Mouse (Mus musculus): ENCODE data around the gene Cpz.

Gene Cpz

GRCm38 (mm10) chr5:35510589-35510988, 14.9 kb downstream of the Cpz start:
- H3K4me1 ChIP-seq (replicated peaks; ENCODE audit: low read depth, low read length) = peaks cover 3% of the 10 kb centered on the region
- H3K4me3 ChIP-seq (replicated peaks; ENCODE audit: low read length) = no peak overlapping the region
- H3K27me3 ChIP-seq (ENCODE audit: insufficient read depth, low read length) = peaks cover 22% of the 10 kb centered on the region
- no peaks in the 10 kb centered on the region for H3K9me3 ChIP-seq (ENCODE audit: low read length)
- no peaks in the 10 kb centered on the region for H3K36me3 ChIP-seq (ENCODE audit: insufficient read depth, low read length)
- TF ChIP-seq CTCF (conservative IDR thresholded peaks at IDR 0.05; ENCODE audit: low read length) (peak; percentile 64), POU5F1 (IDR thresholded peaks at IDR 0.05; ENCODE audit: borderline replicate concordance, low read length) (no peak)

- Histone ChIP-seq H3K9me3 (ENCODE audit: low read length) (no peaks in the 10 kb centered on the region), H3K4me1 (replicated peaks; ENCODE audit: low read depth, low read length) (peaks cover 6% of the 10 kb centered on the region), H3K36me3 (ENCODE audit: insufficient read depth, low read length) (no peaks in the 10 kb centered on the region), H3K4me3 (replicated peaks; ENCODE audit: low read length) (no peak overlapping the region), H3K27me3 (ENCODE audit: insufficient read depth, low read length) (peaks cover 18% of the 10 kb centered on the region)
- TF ChIP-seq POU5F1 (IDR thresholded peaks at IDR 0.05; ENCODE audit: borderline replicate concordance, low read length) (no peak), CTCF (conservative IDR thresholded peaks at IDR 0.05; ENCODE audit: low read length) (no peak), NANOG (IDR thresholded peaks at IDR 0.05; ENCODE audit: borderline replicate concordance, low read length) (no peak)
These were observed 20.5 kb downstream of the Cpz start for GRCm38 (mm10) chr5:35505016-35505415.

- no peaks in the 10 kb centered on the region for H3K9me3 ChIP-seq (ENCODE audit: low read length)
- H3K4me1 ChIP-seq (replicated peaks; ENCODE audit: low read depth, low read length) = no peaks in the 10 kb centered on the region
- no peaks in the 10 kb centered on the region for H3K36me3 ChIP-seq (ENCODE audit: insufficient read depth, low read length)
- peaks cover 22% of the 10 kb centered on the region for H3K27me3 ChIP-seq (ENCODE audit: insufficient read depth, low read length)
- H3K4me3 ChIP-seq (replicated peaks; ENCODE audit: low read length) = no peak overlapping the region
- no peak for TF ChIP-seq NANOG (IDR thresholded peaks at IDR 0.05; ENCODE audit: borderline replicate concordance, low read length)
- TF ChIP-seq POU5F1 (IDR thresholded peaks at IDR 0.05; ENCODE audit: borderline replicate concordance, low read length) = no peak
- TF ChIP-seq CTCF (conservative IDR thresholded peaks at IDR 0.05; ENCODE audit: low read length) = no peak
These were observed 28.2 kb downstream of the Cpz start for GRCm38 (mm10) chr5:35497344-35497743.

- H3K4me1 ChIP-seq (replicated peaks; ENCODE audit: low read depth, low read length) = no peaks in the 10 kb centered on the region
- H3K4me3 ChIP-seq (replicated peaks; ENCODE audit: low read length) = no peak overlapping the region
- TF ChIP-seq NANOG (IDR thresholded peaks at IDR 0.05; ENCODE audit: borderline replicate concordance, low read length) (no peak), POU5F1 (IDR thresholded peaks at IDR 0.05; ENCODE audit: borderline replicate concordance, low read length) (no peak), CTCF (conservative IDR thresholded peaks at IDR 0.05; ENCODE audit: low read length) (no peak)
- no peaks in the 10 kb centered on the region for H3K9me3 ChIP-seq (ENCODE audit: low read length)
- no peaks in the 10 kb centered on the region for H3K36me3 ChIP-seq (ENCODE audit: insufficient read depth, low read length)
- H3K27me3 ChIP-seq (ENCODE audit: insufficient read depth, low read length) = peaks cover 22% of the 10 kb centered on the region
These were observed 29.5 kb downstream of the Cpz start for GRCm38 (mm10) chr5:35495989-35496388.

- Histone ChIP-seq H3K9me3 (ENCODE audit: low read length) (no peaks in the 10 kb centered on the region), H3K4me3 (replicated peaks; ENCODE audit: low read length) (no peak overlapping the region), H3K36me3 (ENCODE audit: insufficient read depth, low read length) (no peaks in the 10 kb centered on the region), H3K27me3 (ENCODE audit: insufficient read depth, low read length) (peaks cover 19% of the 10 kb centered on the region), H3K4me1 (replicated peaks; ENCODE audit: low read depth, low read length) (no peaks in the 10 kb centered on the region)
- TF ChIP-seq POU5F1 (IDR thresholded peaks at IDR 0.05; ENCODE audit: borderline replicate concordance, low read length) = no peak
- no peak for TF ChIP-seq CTCF (conservative IDR thresholded peaks at IDR 0.05; ENCODE audit: low read length)
- TF ChIP-seq NANOG (IDR thresholded peaks at IDR 0.05; ENCODE audit: borderline replicate concordance, low read length) = no peak
These were observed 30.6 kb downstream of the Cpz start for GRCm38 (mm10) chr5:35494773-35495390.

GRCm38 (mm10) chr5:35493770-35494169, 31.7 kb downstream of the Cpz start:
- Histone ChIP-seq H3K36me3 (ENCODE audit: insufficient read depth, low read length) (no peaks in the 10 kb centered on the region), H3K27me3 (ENCODE audit: insufficient read depth, low read length) (peaks cover 21% of the 10 kb centered on the region), H3K4me1 (replicated peaks; ENCODE audit: low read depth, low read length) (no peaks in the 10 kb centered on the region), H3K9me3 (ENCODE audit: low read length) (no peaks in the 10 kb centered on the region), H3K4me3 (replicated peaks; ENCODE audit: low read length) (no peak overlapping the region)
- no peak for TF ChIP-seq NANOG (IDR thresholded peaks at IDR 0.05; ENCODE audit: borderline replicate concordance, low read length)
- TF ChIP-seq CTCF (conservative IDR thresholded peaks at IDR 0.05; ENCODE audit: low read length) = no peak

GRCm38 (mm10) chr5:35479521-35479920, 46.0 kb downstream of the Cpz start:
- Histone ChIP-seq H3K4me1 (replicated peaks; ENCODE audit: low read depth, low read length) (no peaks in the 10 kb centered on the region), H3K36me3 (ENCODE audit: insufficient read depth, low read length) (no peaks in the 10 kb centered on the region), H3K27me3 (ENCODE audit: insufficient read depth, low read length) (peaks cover 35% of the 10 kb centered on the region), H3K4me3 (replicated peaks; ENCODE audit: low read length) (no peak overlapping the region), H3K9me3 (ENCODE audit: low read length) (no peaks in the 10 kb centered on the region)
- no peak for TF ChIP-seq NANOG (IDR thresholded peaks at IDR 0.05; ENCODE audit: borderline replicate concordance, low read length)
- no peak for TF ChIP-seq POU5F1 (IDR thresholded peaks at IDR 0.05; ENCODE audit: borderline replicate concordance, low read length)
- no peak for TF ChIP-seq CTCF (conservative IDR thresholded peaks at IDR 0.05; ENCODE audit: low read length)

- no peaks in the 10 kb centered on the region for H3K36me3 ChIP-seq (ENCODE audit: insufficient read depth, low read length)
- peaks cover 23% of the 10 kb centered on the region for H3K27me3 ChIP-seq (ENCODE audit: insufficient read depth, low read length)
- H3K4me3 ChIP-seq (replicated peaks; ENCODE audit: low read length) = no peak overlapping the region
- no peaks in the 10 kb centered on the region for H3K9me3 ChIP-seq (ENCODE audit: low read length)
- TF ChIP-seq CTCF (conservative IDR thresholded peaks at IDR 0.05; ENCODE audit: low read length) = peak; percentile 63
- TF ChIP-seq NANOG (IDR thresholded peaks at IDR 0.05; ENCODE audit: borderline replicate concordance, low read length) = no peak
- no peak for TF ChIP-seq POU5F1 (IDR thresholded peaks at IDR 0.05; ENCODE audit: borderline replicate concordance, low read length)
- H3K4me1 ChIP-seq (replicated peaks; ENCODE audit: low read depth, low read length) = peaks cover 8% of the 10 kb centered on the region; the same call in 1 of the 2 replicates
These were observed 50.3 kb downstream of the Cpz start for GRCm38 (mm10) chr5:35475236-35475635.
